Mouse (Mus musculus) retina, adult 2 months (tissue): ENCODE results near the gene Lrrc63.
A peak's percentile ranks its signal among the peaks of the same experiment; 100 is the strongest.

Experiments
- DNase-seq: peaks from one replicate; pipeline ENCODE4 v3.0.0-alpha.2; 2012; ENCODE audit warnings: low read depth, low spot score

Lrrc63 gene

GRCm38 (mm10) chr14:75138503-75138902 is 7.8 kb upstream of the Lrrc63 start:
- DNase-seq: no peak

GRCm38 (mm10) chr14:75136119-75136966 is 5.7 kb upstream of the Lrrc63 start:
- DNase-seq: no peak

GRCm38 (mm10) chr14:75131324-75131935 is 749 bp upstream of the Lrrc63 start:
- DNase-seq: no peak

- no peak for DNase-seq
Measured at GRCm38 (mm10) chr14:75121658-75122057, 9.0 kb downstream of the Lrrc63 start.

GRCm38 (mm10) chr14:75102956-75103355 is 27.7 kb downstream of the Lrrc63 start:
- no peak for DNase-seq

GRCm38 (mm10) chr14:75077946-75078345 is 52.7 kb downstream of the Lrrc63 start:
- DNase-seq: no peak

- DNase-seq: no peak
Measured at GRCm38 (mm10) chr14:75075299-75076180, 55.1 kb downstream of the Lrrc63 start.

GRCm38 (mm10) chr14:75071091-75071490 is 59.6 kb downstream of the Lrrc63 start:
- no peak for DNase-seq

GRCm38 (mm10) chr14:75069356-75069979 is 61.2 kb downstream of the Lrrc63 start:
- DNase-seq: no peak

GRCm38 (mm10) chr14:75068430-75069112 is 62.1 kb downstream of the Lrrc63 start:
- no peak for DNase-seq

- no peak for DNase-seq
Measured at GRCm38 (mm10) chr14:75065211-75065610, 65.5 kb downstream of the Lrrc63 start.

- DNase-seq: no peak
Measured at GRCm38 (mm10) chr14:75064520-75064919, 66.2 kb downstream of the Lrrc63 start.

- no peak for DNase-seq
Measured at GRCm38 (mm10) chr14:75063936-75064335, 66.7 kb downstream of the Lrrc63 start.

GRCm38 (mm10) chr14:75060562-75060961 is 70.1 kb downstream of the Lrrc63 start:
- peak; percentile 23 for DNase-seq

GRCm38 (mm10) chr14:75056861-75057431 is 73.7 kb downstream of the Lrrc63 start:
- DNase-seq: no peak

- DNase-seq: no peak
Measured at GRCm38 (mm10) chr14:75054455-75055343, 76.0 kb downstream of the Lrrc63 start.

GRCm38 (mm10) chr14:75052451-75052850 is 78.2 kb downstream of the Lrrc63 start:
- no peak for DNase-seq

- no peak for DNase-seq
Measured at GRCm38 (mm10) chr14:75045184-75045583, 85.5 kb downstream of the Lrrc63 start.

GRCm38 (mm10) chr14:75035431-75035830 is 95.2 kb downstream of the Lrrc63 start:
- no peak for DNase-seq
